Mouse (Mus musculus): Measurements from ENCODE around the gene Ppp1r35. TPM values are rescaled to one million over a fixed set of nuclear protein-coding genes. Genes with fewer than 3 reads are reported as not detected.

Ppp1r35 gene
- polyA plus RNA-seq, 1 experiment from 2014 or later: 38.6 TPM

DNA sequence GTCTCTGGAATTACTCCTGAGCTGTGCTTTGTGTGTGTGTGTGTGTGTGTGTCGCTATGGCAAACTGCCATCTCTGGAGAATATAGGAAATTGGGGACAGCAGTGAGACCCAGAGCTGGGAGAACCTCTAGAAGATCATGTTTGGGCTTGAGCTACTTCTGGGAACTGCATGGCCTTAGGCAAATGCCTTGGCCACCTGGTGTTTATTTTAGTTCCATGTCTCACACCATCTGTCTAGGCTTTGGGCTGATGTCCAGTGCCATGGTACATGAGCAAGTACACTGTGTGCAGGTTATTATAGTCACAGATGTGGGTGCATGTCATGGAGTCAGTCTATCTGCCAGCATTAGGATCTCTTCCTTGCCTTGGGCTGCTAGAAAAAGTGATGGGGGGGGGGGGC is 44.0 kb downstream of the Ppp1r35 start:
- Histone ChIP-seq H3K9me3 (replicated peaks) (no peaks in the 10 kb centered on the region), H3K27ac (no peak overlapping the region), H3K36me3 (no peaks in the 10 kb centered on the region), H3K4me1 (no peaks in the 10 kb centered on the region), H3K27me3 (replicated peaks) (no peaks in the 10 kb centered on the region), H3K4me3 (no peak overlapping the region), H3K4me2 (no peak overlapping the region), H3K9ac (no peak overlapping the region)
- WGBS (ENCODE audit: insufficient replicate concordance): 80% methylated on average over 1 of the region's 1 CpGs
- ATAC-seq: no peak

DNA sequence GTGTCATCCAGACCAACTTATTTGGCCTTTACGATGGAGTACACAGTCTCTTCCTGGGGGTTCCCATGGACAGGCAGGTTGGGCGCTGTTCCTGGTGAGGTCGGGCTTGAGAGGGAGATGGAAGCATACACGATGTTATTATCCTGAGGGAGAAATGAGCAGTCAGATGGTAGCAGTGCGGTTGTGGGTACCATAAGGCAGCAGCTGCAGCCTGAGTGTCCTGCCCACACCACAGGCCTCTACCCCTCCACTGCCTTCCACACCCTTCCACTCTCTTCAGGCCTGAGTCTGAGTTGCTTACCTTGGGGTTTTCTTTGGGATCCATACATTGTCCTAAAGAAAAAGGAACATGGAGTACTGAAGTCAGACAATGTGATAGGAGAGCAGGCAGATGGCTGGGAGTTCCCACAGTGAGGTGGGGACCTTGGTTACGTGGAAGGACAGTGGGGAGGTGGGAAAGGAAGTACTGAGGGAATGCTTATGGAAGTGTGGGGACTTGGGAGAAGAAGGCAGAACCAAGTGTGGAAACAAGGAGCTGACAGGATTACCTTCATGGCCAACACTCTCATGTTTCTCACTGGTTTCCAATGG is 44.9 kb downstream of the Ppp1r35 start:
- H3K9ac ChIP-seq: no peak overlapping the region
- no peak overlapping the region for H3K27ac ChIP-seq
- no peaks in the 10 kb centered on the region for H3K4me1 ChIP-seq
- no peak for ATAC-seq
- WGBS (ENCODE audit: insufficient replicate concordance): 60% methylated on average over 6 of the region's 6 CpGs
- H3K9me3 ChIP-seq (replicated peaks): no peaks in the 10 kb centered on the region
- H3K4me3 ChIP-seq: no peak overlapping the region
- no peaks in the 10 kb centered on the region for H3K36me3 ChIP-seq
- H3K4me2 ChIP-seq: no peak overlapping the region
- H3K27me3 ChIP-seq (replicated peaks): no peaks in the 10 kb centered on the region

DNA sequence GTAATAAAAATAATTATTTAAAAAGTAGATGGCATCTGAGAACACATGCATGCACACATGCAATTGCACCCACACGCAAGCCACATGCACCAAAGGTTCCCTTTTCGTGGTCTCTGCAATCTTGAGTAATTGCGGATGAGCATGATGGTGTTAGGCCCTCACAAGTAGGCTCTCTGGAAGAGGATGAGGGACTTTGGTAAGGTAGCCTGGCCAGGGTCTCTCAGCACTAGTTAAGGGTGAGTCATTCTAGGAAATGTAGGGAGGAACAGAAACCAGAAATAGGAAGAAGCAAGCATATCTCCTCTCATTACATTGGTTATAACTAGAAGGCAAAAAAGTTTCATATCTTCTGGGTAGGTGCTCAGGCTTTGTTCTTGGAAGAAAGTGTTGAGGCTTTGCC is 46.4 kb downstream of the Ppp1r35 start:
- no peak overlapping the region for H3K27ac ChIP-seq
- no peaks in the 10 kb centered on the region for H3K36me3 ChIP-seq
- 62% methylated on average over 3 of the region's 3 CpGs for WGBS (ENCODE audit: insufficient replicate concordance)
- no peaks in the 10 kb centered on the region for H3K27me3 ChIP-seq (replicated peaks)
- no peak overlapping the region for H3K9ac ChIP-seq
- ATAC-seq: no peak
- H3K4me3 ChIP-seq: no peak overlapping the region
- H3K4me2 ChIP-seq: no peak overlapping the region
- H3K4me1 ChIP-seq: no peaks in the 10 kb centered on the region
- no peaks in the 10 kb centered on the region for H3K9me3 ChIP-seq (replicated peaks)

DNA sequence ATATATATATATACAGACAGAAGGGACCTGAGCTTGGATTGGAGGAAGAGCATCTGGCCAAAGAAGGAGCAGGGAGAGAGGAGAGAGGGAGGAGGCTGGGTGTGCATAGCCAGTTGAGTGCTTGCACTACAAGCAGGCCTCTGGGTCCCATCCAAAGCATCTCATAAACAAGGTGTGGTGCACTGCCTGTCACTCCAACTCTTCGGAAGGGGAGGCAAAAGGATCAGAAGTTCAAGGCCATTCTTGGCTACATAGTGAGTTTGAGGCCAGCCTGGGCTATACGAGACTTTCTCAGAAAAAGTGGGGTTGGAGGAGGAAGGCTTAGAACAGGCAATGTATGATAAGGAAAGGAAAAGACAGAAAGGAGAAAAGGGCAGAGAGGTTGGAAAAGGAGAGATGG is 47.3 kb downstream of the Ppp1r35 start:
- Histone ChIP-seq H3K36me3 (no peaks in the 10 kb centered on the region), H3K4me1 (no peaks in the 10 kb centered on the region), H3K4me3 (no peak overlapping the region), H3K27me3 (replicated peaks) (no peaks in the 10 kb centered on the region), H3K9me3 (replicated peaks) (no peaks in the 10 kb centered on the region), H3K27ac (no peak overlapping the region), H3K9ac (no peak overlapping the region), H3K4me2 (no peak overlapping the region)
- ATAC-seq: no peak
- 56% methylated on average over 2 of the region's 2 CpGs for WGBS (ENCODE audit: insufficient replicate concordance)

DNA sequence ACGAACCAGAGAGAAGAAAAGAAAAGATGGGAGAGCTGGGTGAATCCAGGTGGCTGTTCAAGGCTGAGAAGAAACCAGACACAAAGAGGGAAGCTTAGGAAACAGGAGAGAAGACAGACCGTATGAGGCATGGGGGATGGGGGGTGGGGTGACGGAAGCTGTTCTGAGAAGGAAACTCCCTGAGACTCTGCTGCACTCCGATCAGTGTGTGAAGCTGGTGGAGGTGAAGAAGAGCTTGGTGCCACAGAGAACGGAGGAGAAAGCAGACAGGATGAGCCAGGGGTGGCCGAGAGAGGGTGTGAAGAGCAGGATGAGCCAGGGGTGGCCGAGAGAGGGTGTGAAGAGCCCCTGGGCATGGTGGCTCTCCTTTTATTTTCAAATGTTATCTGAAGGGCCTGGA is 47.8 kb downstream of the Ppp1r35 start:
- no peaks in the 10 kb centered on the region for H3K9me3 ChIP-seq (replicated peaks)
- no peaks in the 10 kb centered on the region for H3K4me1 ChIP-seq
- no peak overlapping the region for H3K4me3 ChIP-seq
- ATAC-seq: no peak
- H3K9ac ChIP-seq: no peak overlapping the region
- no peaks in the 10 kb centered on the region for H3K27me3 ChIP-seq (replicated peaks)
- 20% methylated on average over 7 of the region's 7 CpGs for WGBS (ENCODE audit: insufficient replicate concordance)
- no peaks in the 10 kb centered on the region for H3K36me3 ChIP-seq
- H3K27ac ChIP-seq: no peak overlapping the region
- H3K4me2 ChIP-seq: no peak overlapping the region

DNA sequence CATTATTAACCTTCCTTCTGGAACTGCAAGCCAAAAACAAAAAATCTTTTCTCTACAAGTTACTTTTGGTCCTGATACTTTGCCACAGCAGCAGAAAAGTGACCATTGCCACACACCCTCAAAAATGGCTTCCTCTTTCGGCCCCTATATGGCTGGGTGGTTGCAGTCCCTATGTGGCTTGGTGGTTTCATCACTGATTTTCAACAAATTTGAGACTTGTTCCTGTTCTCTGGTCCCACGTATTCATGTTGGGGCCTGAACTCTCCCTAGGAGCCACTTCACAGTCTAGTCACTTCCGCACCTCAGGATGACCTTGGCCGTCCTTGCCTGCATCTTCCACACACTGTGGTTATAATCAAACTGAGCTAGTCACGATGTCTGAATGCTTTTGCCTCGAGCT is 50.0 kb downstream of the Ppp1r35 start:
- H3K27me3 ChIP-seq (replicated peaks): no peaks in the 10 kb centered on the region
- whole genome bisulfite sequencing (ENCODE audit: insufficient replicate concordance): 48% methylated on average over 6 of the region's 6 CpGs
- no peak for ATAC-seq
- no peak overlapping the region for H3K4me2 ChIP-seq
- no peaks in the 10 kb centered on the region for H3K4me1 ChIP-seq
- H3K36me3 ChIP-seq: no peaks in the 10 kb centered on the region
- H3K4me3 ChIP-seq: no peak overlapping the region
- H3K27ac ChIP-seq: no peak overlapping the region
- H3K9ac ChIP-seq: no peak overlapping the region
- no peaks in the 10 kb centered on the region for H3K9me3 ChIP-seq (replicated peaks)

Other genes with a start within 250 kb of the Ppp1r35 start
- 1.7 and 2.3 TPM in 2 replicates for gene Epo, start 245.6 kb upstream of the Ppp1r35 start, polyA plus RNA-seq (2016; fragmentation: Nextera tagmentation; extraction: Ambion mirVana)
- 215 and 221 TPM in 2 replicates for gene Gnb2, start 245.3 kb upstream of the Ppp1r35 start, polyA plus RNA-seq (2016; fragmentation: Nextera tagmentation; extraction: Ambion mirVana)
- not detected in 2 replicates for gene Actl6b, start 225.3 kb upstream of the Ppp1r35 start, polyA plus RNA-seq (2016; fragmentation: Nextera tagmentation; extraction: Ambion mirVana)
- gene Tfr2, start 209.0 kb upstream of the Ppp1r35 start, polyA plus RNA-seq (2016; fragmentation: Nextera tagmentation; extraction: Ambion mirVana): 51.0 and 53.9 TPM in 2 replicates
- gene Mospd3, start 177.8 kb upstream of the Ppp1r35 start, polyA plus RNA-seq (2016; fragmentation: Nextera tagmentation; extraction: Ambion mirVana): 45.5 and 48.4 TPM in 2 replicates
- 21.1 and 22.1 TPM in 2 replicates for gene Pcolce, start 165.1 kb upstream of the Ppp1r35 start, polyA plus RNA-seq (2016; fragmentation: Nextera tagmentation; extraction: Ambion mirVana)
- 0.10 TPM in 1 of 2 replicates, not detected in the other for gene Fbxo24, start 149.8 kb upstream of the Ppp1r35 start, polyA plus RNA-seq (2016; fragmentation: Nextera tagmentation; extraction: Ambion mirVana)
- gene Lrch4, start 149.7 kb upstream of the Ppp1r35 start, polyA plus RNA-seq (2016; fragmentation: Nextera tagmentation; extraction: Ambion mirVana): 33.4 and 36.0 TPM in 2 replicates
- 7.8 and 9.0 TPM in 2 replicates for gene Gm20605, start 149.7 kb upstream of the Ppp1r35 start, polyA plus RNA-seq (2016; fragmentation: Nextera tagmentation; extraction: Ambion mirVana)
- gene Sap25, start 137.5 kb upstream of the Ppp1r35 start, polyA plus RNA-seq (2016; fragmentation: Nextera tagmentation; extraction: Ambion mirVana): 6.0 and 6.5 TPM in 2 replicates
- 0.05 and 0.07 TPM in 2 replicates for gene Irs3, start 133.1 kb upstream of the Ppp1r35 start, polyA plus RNA-seq (2016; fragmentation: Nextera tagmentation; extraction: Ambion mirVana)
- 44.3 and 47.2 TPM in 2 replicates for gene Agfg2, start 94.1 kb upstream of the Ppp1r35 start, polyA plus RNA-seq (2016; fragmentation: Nextera tagmentation; extraction: Ambion mirVana)
- gene Nyap1, start 37.2 kb upstream of the Ppp1r35 start, polyA plus RNA-seq (2016; fragmentation: Nextera tagmentation; extraction: Ambion mirVana): 0.33 and 0.38 TPM in 2 replicates
- 96.0 and 99.2 TPM in 2 replicates for gene Tsc22d4, start 33.1 kb upstream of the Ppp1r35 start, polyA plus RNA-seq (2016; fragmentation: Nextera tagmentation; extraction: Ambion mirVana)
- gene Mepce, start 8.8 kb downstream of the Ppp1r35 start, polyA plus RNA-seq (2016; fragmentation: Nextera tagmentation; extraction: Ambion mirVana): 9.0 and 9.2 TPM in 2 replicates
- 6.9 and 7.5 TPM in 2 replicates for gene Zcwpw1, start 8.9 kb downstream of the Ppp1r35 start, polyA plus RNA-seq (2016; fragmentation: Nextera tagmentation; extraction: Ambion mirVana)
- 1.0 and 1.4 TPM in 2 replicates for gene Pilra, start 57.4 kb downstream of the Ppp1r35 start, polyA plus RNA-seq (2016; fragmentation: Nextera tagmentation; extraction: Ambion mirVana)
- gene Pilrb1, start 79.3 kb downstream of the Ppp1r35 start, polyA plus RNA-seq (2016; fragmentation: Nextera tagmentation; extraction: Ambion mirVana): 1.3 and 1.7 TPM in 2 replicates
- gene Pilrb2, start 93.0 kb downstream of the Ppp1r35 start, polyA plus RNA-seq (2016; fragmentation: Nextera tagmentation; extraction: Ambion mirVana): 0.69 and 0.92 TPM in 2 replicates
- gene Cyp3a13, start 142.8 kb downstream of the Ppp1r35 start, polyA plus RNA-seq (2016; fragmentation: Nextera tagmentation; extraction: Ambion mirVana): 1.0 and 1.3 TPM in 2 replicates
- gene Gjc3, start 184.2 kb downstream of the Ppp1r35 start, polyA plus RNA-seq (2016; fragmentation: Nextera tagmentation; extraction: Ambion mirVana): not detected in 2 replicates
- gene Azgp1, start 202.7 kb downstream of the Ppp1r35 start, polyA plus RNA-seq (2016; fragmentation: Nextera tagmentation; extraction: Ambion mirVana): not detected in 2 replicates
- not detected in 2 replicates for gene Smok3a, start 242.4 kb downstream of the Ppp1r35 start, polyA plus RNA-seq (2016; fragmentation: Nextera tagmentation; extraction: Ambion mirVana)
- not detected in 2 replicates for gene Smok3b, start 242.6 kb downstream of the Ppp1r35 start, polyA plus RNA-seq (2016; fragmentation: Nextera tagmentation; extraction: Ambion mirVana)